Mouse (Mus musculus) cerebellum, adult 2 months (tissue): ENCODE results near the gene B4galt2.

Experiments
- CTCF ChIP-seq: fragments of 200-500 bp; IDR thresholded peaks from 2 replicates; pipeline ENCODE4 v1.5.1; 2011; ENCODE audit warnings: low read depth, mild to moderate bottlenecking, control low read depth, low read length, moderate library complexity, borderline replicate concordance; ENCODE audit not compliant: insufficient read depth
- POLR2A ChIP-seq: fragments of 200-500 bp; IDR thresholded peaks from 2 replicates; pipeline ENCODE4 v1.6.1; 2011; ENCODE audit warnings: low read length, control low read depth, borderline replicate concordance; ENCODE audit not compliant: insufficient read depth

DNA sequence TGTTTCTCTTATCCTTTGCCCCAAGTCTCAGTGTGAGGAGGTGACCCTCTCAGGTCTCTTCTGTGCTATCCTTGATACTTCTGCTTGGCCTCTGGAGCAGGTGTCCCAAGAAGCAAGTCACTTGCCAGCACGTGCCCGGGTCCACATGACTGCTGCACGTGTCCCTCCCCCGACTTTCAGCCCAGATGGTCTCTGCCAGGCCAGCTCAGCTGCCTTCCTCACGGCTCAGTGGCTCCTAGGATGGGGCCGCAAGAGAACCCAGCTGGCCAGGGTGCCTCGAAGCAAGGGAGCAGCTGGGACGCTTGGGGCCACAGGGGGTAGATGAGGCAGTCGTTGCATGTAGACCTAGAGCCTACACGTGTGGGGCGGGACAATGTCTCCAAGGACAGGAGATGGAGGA is 38.0 kb downstream of the B4galt2 start:
- TF ChIP-seq CTCF, result no peak
- TF ChIP-seq POLR2A, result no peak
